Mouse (Mus musculus): ENCODE results near the gene Pola2.
A peak's percentile ranks its signal among the peaks of the same experiment; 100 is the strongest.

The Pola2 gene

GRCm38 (mm10) chr19:5965280-5965679, 1.3 kb upstream of the Pola2 start:
- peak; percentile 32 for DNase-seq (ENCODE audit: low spot score)

DNA sequence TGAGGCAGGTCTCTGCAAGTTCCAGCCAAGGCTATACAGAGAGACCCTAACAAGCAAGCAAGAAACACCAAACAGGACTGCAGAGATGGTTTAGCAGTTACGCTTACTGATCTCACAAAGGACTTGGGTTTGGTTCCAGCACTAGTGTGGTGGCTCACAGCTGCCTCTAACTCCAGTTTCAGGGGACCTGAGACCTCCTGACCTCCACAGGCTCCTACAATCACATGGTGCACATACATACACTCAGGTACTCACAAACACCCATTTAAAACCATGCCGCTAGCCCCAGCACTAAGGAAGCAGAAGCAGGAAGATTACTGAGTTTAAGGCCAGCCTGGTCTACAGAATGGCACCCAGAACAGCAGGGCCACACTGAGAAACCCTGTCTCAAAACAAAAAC, 802 bp upstream of the Pola2 start:
- DNase-seq (ENCODE audit: low spot score) = no peak

GRCm38 (mm10) chr19:5962651-5963050, 1.4 kb downstream of the Pola2 start:
- DNase-seq (ENCODE audit: low spot score) = no peak

DNA sequence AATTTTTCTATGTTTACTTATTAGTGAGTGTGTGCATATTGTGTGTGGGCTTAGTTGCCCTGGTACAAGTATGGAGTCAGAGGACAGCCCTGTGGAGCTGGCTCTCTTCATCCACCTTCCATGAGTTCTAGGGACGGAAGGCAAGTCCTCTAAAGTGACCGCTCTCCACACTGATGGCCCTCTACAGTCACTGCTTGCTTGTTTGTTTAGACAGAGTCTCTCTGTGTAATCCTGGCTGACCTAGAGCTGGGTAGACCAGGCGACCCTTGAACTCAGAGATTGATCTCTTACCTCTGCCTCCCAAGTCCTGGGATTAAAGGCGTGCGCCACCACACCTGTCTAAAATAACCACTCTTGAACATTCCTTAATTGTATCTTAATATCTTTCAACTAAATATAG, 6.6 kb downstream of the Pola2 start:
- DNase-seq (ENCODE audit: low spot score) = no peak

DNA sequence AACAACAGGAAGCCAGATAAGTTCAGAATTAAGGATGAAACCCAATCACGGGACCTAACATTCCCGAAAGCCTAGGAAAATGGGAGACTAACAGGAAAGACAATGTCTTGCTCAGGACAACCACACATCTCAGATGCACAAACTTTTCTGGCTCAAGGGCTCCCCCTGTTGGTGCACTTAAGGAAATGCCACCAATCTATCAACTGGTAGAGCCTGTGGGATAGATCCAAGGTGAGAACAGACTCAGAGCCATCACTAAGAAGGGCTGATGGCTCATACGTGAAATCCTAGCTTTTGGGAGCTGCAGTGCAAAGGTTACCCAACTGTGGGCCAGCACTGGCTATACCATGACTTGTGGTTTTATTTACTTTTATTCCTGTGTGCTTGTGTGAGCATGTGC, 7.3 kb downstream of the Pola2 start:
- peak; percentile 50 for DNase-seq (ENCODE audit: low spot score)

- DNase-seq (ENCODE audit: low spot score) = no peak
Measured at GRCm38 (mm10) chr19:5955704-5956670, 8.0 kb downstream of the Pola2 start.

GRCm38 (mm10) chr19:5954936-5955335, 9.1 kb downstream of the Pola2 start:
- no peak for DNase-seq (ENCODE audit: low spot score)

DNA sequence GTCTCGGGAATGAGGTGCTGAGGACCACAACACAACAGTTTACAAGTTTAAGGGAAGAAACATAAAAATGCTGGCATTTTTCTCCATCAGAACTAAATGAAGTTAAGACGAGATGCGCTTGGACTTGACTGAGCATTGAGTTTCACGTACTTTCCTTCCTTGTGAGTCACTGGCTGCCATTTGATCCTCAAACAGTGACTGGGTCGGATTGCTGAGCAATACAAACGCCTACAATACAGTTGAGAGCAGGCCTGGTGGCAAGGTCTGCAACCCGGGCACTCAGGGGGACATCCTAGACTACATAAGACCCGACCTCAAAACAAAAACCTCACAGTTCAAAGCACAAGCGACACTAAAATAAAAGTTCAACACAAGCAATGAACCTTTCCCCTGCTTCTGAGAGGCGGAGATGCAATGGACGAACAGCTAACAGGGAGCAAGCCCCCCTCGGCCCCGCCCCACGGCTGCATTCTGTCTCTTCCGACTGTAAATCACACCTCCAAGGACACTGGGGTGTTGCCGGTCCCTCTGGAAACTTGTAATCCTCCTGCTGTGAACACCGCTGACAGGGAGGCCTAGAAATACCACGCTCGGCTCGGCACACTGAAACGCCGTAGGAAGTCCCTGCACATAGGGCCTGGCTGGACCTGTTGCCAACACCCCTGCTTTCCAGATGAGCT, 9.8 kb downstream of the Pola2 start:
- no peak for DNase-seq (ENCODE audit: low spot score)

- no peak for DNase-seq (ENCODE audit: low spot score)
Measured at GRCm38 (mm10) chr19:5953201-5953770, 10.7 kb downstream of the Pola2 start.

DNA sequence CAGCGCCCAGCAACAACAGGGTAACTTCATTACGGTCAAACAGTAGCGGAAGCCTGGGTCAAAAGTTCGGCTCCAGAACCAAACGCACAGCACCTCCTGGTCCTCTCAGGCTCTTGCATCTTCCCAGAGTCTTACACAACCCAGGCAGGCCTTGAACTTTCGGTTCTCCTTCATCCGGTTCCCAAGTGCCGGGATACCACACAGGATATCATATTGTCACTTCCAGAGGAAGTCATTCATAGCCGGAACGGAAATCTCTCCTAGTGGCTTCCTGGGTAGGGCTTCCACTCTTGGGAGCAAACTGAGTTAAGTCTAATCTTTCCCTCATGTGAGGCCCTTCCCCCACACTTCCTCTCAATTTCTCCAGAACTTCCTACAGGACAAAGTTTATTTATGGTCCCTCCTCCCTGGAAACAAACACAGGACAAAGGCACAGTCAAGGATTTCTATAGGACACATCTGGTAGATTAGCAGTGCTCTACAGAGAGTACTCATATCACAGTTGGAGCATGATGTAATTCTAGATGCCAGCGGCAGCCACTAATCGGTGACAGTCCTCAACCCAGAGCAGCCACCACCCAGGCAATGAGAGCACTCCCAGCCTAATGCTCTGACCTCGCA, 11.8 kb downstream of the Pola2 start:
- no peak for DNase-seq (ENCODE audit: low spot score)

DNA sequence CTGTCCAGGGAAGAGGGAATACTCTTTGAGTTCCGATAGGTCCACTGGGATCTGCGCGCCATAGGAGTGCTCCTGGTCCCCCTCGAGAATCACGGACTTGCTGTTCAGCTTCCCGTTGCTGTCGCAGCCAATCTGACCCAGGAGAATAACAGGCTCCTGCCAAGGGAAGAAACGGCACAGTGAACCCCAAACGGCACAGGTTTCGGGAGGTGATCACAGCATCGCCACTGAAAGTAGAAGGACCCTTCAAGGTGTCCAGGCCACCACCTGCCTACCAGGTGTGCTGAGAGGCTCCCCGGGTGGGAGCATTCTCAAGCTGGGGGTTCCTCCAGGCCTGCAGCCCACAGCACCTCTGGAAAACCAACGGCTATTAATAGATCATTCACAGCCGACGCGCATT, 12.4 kb downstream of the Pola2 start:
- DNase-seq (ENCODE audit: low spot score) = no peak

DNA sequence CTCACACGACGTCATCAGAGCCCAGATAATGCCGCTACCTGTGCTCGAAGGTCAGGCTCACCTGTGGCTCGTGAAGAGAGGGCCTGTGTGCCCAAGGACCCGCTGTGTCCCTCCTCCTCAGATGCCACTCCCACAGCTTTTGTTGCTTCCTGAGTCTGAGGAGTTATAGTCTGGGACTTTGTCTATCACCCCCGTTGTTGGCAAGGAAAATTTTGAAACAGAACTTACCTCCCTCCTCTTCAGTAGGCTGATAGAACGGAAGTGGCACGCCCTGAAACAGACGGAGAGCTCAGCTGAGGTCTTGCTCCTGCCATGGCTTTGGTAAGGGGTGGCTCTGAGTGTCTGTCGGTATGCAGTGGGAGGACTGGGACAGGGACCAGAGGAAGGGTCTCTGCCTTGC, 13.8 kb downstream of the Pola2 start:
- DNase-seq (ENCODE audit: low spot score) = no peak

DNA sequence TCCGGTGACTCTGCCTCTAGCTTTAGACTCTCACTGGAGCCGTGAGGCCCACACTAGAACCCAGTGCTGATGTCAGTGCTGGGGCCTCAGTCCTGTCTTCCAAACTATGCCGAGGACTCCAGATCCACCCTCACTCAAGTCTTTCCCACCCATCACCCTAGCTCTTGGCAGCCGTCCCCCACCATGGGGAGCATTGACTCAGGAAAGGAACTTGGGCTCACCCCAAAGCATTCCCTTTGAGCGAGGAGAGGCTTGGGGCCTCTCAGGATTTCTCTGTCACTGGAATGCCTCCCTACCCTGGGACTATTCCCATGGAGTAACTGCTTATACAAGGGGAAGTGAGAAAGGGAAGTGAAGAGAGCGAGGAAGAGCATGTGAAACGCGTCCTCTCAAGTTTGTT, 18.1 kb downstream of the Pola2 start:
- no peak for DNase-seq (ENCODE audit: low spot score)

GRCm38 (mm10) chr19:5945027-5945426, 19.0 kb downstream of the Pola2 start:
- no peak for DNase-seq (ENCODE audit: low spot score)

DNA sequence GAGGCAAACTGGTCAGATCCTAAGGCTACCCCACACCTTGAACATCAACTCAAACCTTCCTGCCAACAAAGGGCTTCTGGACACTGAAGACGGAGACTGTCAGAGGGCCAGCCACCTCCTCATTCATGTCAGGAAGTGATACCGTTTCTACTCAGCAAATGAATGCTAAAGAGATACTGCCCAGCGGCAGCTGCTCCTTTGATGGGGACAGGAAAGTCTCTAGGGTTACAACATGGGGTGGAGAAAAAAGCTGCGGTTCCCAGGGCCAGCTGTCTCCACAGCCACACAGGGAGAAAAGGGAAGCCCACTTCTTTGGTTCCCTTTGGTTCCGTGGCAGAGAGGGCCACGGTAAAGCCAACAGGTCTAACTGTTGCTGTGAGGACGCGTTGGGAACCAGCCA, 19.9 kb downstream of the Pola2 start:
- DNase-seq (ENCODE audit: low spot score) = no peak

DNA sequence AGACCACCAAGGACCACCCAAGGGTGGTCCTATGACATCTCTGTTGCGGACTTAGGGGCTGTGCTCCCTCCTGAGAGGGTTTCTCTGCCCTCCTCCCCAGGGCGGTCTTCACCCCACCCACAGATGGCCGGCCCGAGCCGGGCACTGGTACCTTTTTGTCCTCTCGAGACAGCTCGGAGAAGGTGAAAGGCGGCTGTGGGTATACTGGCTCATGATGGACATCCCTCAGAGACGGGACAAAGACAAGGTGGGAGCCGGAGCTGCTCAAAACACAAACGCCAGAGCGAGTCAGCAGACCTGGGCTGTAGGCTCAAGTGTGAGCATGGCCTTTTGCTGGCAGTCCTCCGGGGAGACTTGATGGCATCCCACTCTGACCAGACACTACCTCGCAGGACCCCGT, 20.6 kb downstream of the Pola2 start:
- no peak for DNase-seq (ENCODE audit: low spot score)

GRCm38 (mm10) chr19:5942581-5942980, 21.4 kb downstream of the Pola2 start:
- DNase-seq (ENCODE audit: low spot score) = no peak

GRCm38 (mm10) chr19:5940656-5941055, 23.3 kb downstream of the Pola2 start:
- no peak for DNase-seq (ENCODE audit: low spot score)

- peak; percentile 63 for DNase-seq (ENCODE audit: low spot score)
Measured at GRCm38 (mm10) chr19:5940173-5940572, 23.8 kb downstream of the Pola2 start.

GRCm38 (mm10) chr19:5939715-5940114, 24.3 kb downstream of the Pola2 start:
- no peak for DNase-seq (ENCODE audit: low spot score)

- DNase-seq (ENCODE audit: low spot score) = no peak
Measured at GRCm38 (mm10) chr19:5938516-5938915, 25.5 kb downstream of the Pola2 start.

DNA sequence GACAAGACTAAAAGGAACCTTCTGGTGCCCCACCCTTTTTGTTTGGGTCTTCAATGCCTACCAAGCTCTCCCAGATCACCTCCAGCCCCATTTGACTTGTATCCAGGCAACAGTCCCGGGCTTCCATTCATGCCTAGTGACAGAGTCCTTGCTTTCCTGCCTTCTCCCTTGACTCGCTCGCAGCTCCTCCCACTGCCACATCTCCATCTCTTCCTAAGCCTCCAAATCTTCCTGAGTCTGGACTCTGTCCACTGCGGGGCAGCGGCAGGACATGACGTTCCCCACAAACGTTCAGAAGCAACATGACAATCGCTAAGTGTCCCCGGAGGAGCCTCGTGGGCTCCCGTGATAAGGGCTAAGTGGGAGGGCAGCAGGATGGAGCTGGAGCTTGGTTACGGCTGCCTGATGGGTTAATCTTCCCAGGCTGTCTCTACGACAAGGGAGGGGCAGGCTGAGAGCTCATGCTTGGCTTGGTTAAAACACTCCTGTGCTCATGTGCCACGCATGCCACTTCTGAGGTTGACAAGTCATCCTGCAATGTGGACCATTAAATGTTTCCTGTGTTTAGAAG, 26.1 kb downstream of the Pola2 start:
- DNase-seq (ENCODE audit: low spot score) = no peak

Measured in ovary, adult 18-20 months (tissue).